Comparison of ENCODE assay signal across 22 mouse cellular contexts in the genomic region with DNA sequence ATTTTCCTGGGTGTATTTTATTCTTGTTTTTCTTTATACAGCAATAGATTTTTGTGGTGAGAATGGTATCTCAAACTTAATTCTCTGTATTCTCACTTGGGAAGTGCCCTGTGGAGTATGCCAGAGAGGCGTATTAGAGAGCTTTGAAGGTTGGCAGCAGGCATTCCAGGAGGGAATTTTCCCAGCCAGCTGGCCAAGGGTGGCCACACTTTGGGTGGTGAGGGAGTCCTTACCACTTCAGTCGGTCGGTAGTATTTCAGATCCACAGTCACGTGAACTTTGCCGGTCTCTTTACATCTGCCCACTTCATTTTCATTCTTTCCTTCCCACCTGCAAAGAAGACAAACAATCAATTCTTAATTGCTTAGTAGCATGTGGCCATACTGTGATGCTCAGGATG.
"Had no signal": no experiment of that assay in that cellular context is flagged by ENCODE, and none has a peak within 500 bp of the region (broad histone marks: within the 10 kb centered on the region; RNA-seq: fewer than 3 reads in every experiment).

No protein-coding gene starts in this region.

- H3K4me2 ChIP-seq: lung, embryonic 15.5 days; midbrain, embryonic 12.5 days; neural tube, embryonic 13.5 days; neural tube, embryonic 15.5 days; stomach, embryonic 15.5 days had no signal

- H3K9me3 ChIP-seq: lung, embryonic 15.5 days; midbrain, embryonic 10.5 days; midbrain, embryonic 12.5 days; neural tube, embryonic 13.5 days; neural tube, embryonic 15.5 days; stomach, embryonic 15.5 days had no signal

- DNase-seq: liver, postnatal 0 days; lung, adult 2 months; lung, postnatal 14 days; lung, postnatal 36 days; midbrain, embryonic 14.5 days; retina, postnatal 1 day; right cerebral cortex, adult 18-20 months; right cerebral cortex, postnatal 25 days; right cerebral cortex, postnatal 4 days; spleen, adult 18-20 months; thymus, adult 18-20 months; thymus, postnatal 14 days; thymus, postnatal 36 days had no signal

- H3K36me3 ChIP-seq: lung, embryonic 15.5 days; midbrain, embryonic 10.5 days; midbrain, embryonic 12.5 days; neural tube, embryonic 13.5 days; neural tube, embryonic 15.5 days; stomach, embryonic 15.5 days had no signal

- H3K27me3 ChIP-seq: midbrain, embryonic 12.5 days; neural tube, embryonic 13.5 days; neural tube, embryonic 15.5 days; stomach, embryonic 15.5 days had no signal

- ATAC-seq: liver, postnatal 0 days; lung, postnatal 0 days; midbrain, embryonic 16.5 days had no signal

- H3K4me1 ChIP-seq: lung, embryonic 15.5 days; midbrain, embryonic 12.5 days; neural tube, embryonic 13.5 days; neural tube, embryonic 15.5 days; stomach, embryonic 15.5 days had no signal

- H3K4me3 ChIP-seq: lung, embryonic 15.5 days; midbrain, embryonic 10.5 days; midbrain, embryonic 12.5 days; myocyte; neural tube, embryonic 13.5 days; neural tube, embryonic 15.5 days; stomach, embryonic 15.5 days had no signal

- H3K27ac ChIP-seq: lung, embryonic 15.5 days; midbrain, embryonic 10.5 days; midbrain, embryonic 12.5 days; neural tube, embryonic 13.5 days; neural tube, embryonic 15.5 days; stomach, embryonic 15.5 days had no signal

- H3K9ac ChIP-seq: liver, postnatal 0 days; lung, embryonic 15.5 days; midbrain, embryonic 12.5 days; neural tube, embryonic 13.5 days; neural tube, embryonic 15.5 days; stomach, embryonic 15.5 days had no signal
